Mouse (Mus musculus) stomach, postnatal 0 days (tissue): Measurements from ENCODE around the gene Tmc5. TPM values are rescaled to one million over a fixed set of nuclear protein-coding genes. Genes with fewer than 3 reads are reported as not detected.

Experiments used
- ATAC-seq: fragments of 200-750 bp; cut with Nextera tagmentation; 2 replicates; pipeline ENCODE4 v1.8.0; 2017; ENCODE audit not compliant: low FRiP score, low TSS enrichment
- DNase-seq: peaks from one replicate; pipeline ENCODE4 v3.0.0-alpha.2; 2016; ENCODE audit warnings: low spot score
- H3K27ac ChIP-seq: fragments of 300-500 bp; sonication (generic); replicated peaks from 2 replicates; pipeline ENCODE4 v1.5.1; 2014; ENCODE audit warnings: mild to moderate bottlenecking, control low read depth
- H3K27me3 ChIP-seq: fragments of 300-500 bp; sonication (generic); 2 replicates; pipeline ENCODE4 v1.6.1; 2014; ENCODE audit warnings: low read length; ENCODE audit not compliant: control insufficient read depth, insufficient read depth
- H3K36me3 ChIP-seq: fragments of 300-500 bp; sonication (generic); 2 replicates; pipeline ENCODE4 v1.6.1; 2014; ENCODE audit warnings: low read length, mixed read lengths; ENCODE audit not compliant: control insufficient read depth, insufficient read depth
- H3K4me1 ChIP-seq: fragments of 300-500 bp; sonication (generic); replicated peaks from 2 replicates; pipeline ENCODE4 v1.6.1; 2014; ENCODE audit warnings: antibody characterized with exemption; ENCODE audit not compliant: control insufficient read depth, insufficient read depth
- H3K4me2 ChIP-seq: fragments of 300-500 bp; sonication (generic); replicated peaks from 2 replicates; pipeline ENCODE4 v1.6.1; 2014; ENCODE audit warnings: low read depth, mild to moderate bottlenecking, control low read depth, moderate library complexity
- H3K4me3 ChIP-seq: fragments of 300-500 bp; sonication (generic); 2 replicates; pipeline ENCODE4 v1.5.1; 2014; ENCODE audit warnings: low read depth, low read length, control low read depth
- H3K9ac ChIP-seq: fragments of 300-500 bp; sonication (generic); 2 replicates; pipeline ENCODE4 v1.6.1; 2014; ENCODE audit warnings: mild to moderate bottlenecking, low read length, control low read depth, mixed read lengths
- H3K9me3 ChIP-seq: fragments of 300-500 bp; sonication (generic); 2 replicates; pipeline ENCODE4 v1.6.1; 2016; ENCODE audit warnings: low read length; ENCODE audit not compliant: control insufficient read depth
- CTCF ChIP-seq: IDR thresholded peaks from 2 replicates; pipeline ENCODE4 v1.5.1; 2016; ENCODE audit warnings: antibody characterized with exemption, low read depth, mild to moderate bottlenecking, moderate library complexity
- EP300 ChIP-seq: optimal IDR thresholded peaks from 2 replicates; pipeline ENCODE3; 2016; ENCODE audit warnings: antibody characterized with exemption
- WGBS: fragments of 180-500 bp; shearing (Covaris S2); extraction: QIAGEN DNeasy Blood & Tissue Kit; methylation state at CpG from one replicate; pipeline ENCODE4 v1.1.7; 2014; 5-methylcytosine and 5-hydroxymethylcytosine counted together
- polyA plus RNA-seq: library from polyadenylated mRNA; unstranded; fragments of >200 nt; fragmentation: Nextera tagmentation; extraction: Ambion mirVana; gene quantifications from 2 replicates; pipeline ENCODE4 v1.2.1, GENCODE M21; 2015

The Tmc5 gene
- polyA plus RNA-seq, 1 experiment from 2014 or later = 8.5 TPM

GRCm38 (mm10) chr7:118611185-118611749, 14.2 kb downstream of the Tmc5 start:
- H3K36me3 ChIP-seq = no peaks in the 10 kb centered on the region
- DNase-seq (no peak), ATAC-seq (peak; percentile 69)
- H3K27ac ChIP-seq = peak overlapping the region; percentile 49
- H3K27me3 ChIP-seq = no peaks in the 10 kb centered on the region
- no peaks in the 10 kb centered on the region for H3K4me1 ChIP-seq
- H3K9me3 ChIP-seq = no peaks in the 10 kb centered on the region
- no peak overlapping the region for H3K4me3 ChIP-seq
- H3K9ac ChIP-seq = no peak overlapping the region
- no peak overlapping the region for H3K4me2 ChIP-seq
- WGBS = 70% methylated on average over 4 of the region's 4 CpGs
- TF ChIP-seq CTCF (no peak), EP300 (no peak)

GRCm38 (mm10) chr7:118611933-118612332, 14.8 kb downstream of the Tmc5 start:
- no peak overlapping the region for H3K4me3 ChIP-seq
- no peaks in the 10 kb centered on the region for H3K27me3 ChIP-seq
- ATAC-seq (no peak), DNase-seq (no peak)
- no peak overlapping the region for H3K4me2 ChIP-seq
- no peaks in the 10 kb centered on the region for H3K4me1 ChIP-seq
- no peaks in the 10 kb centered on the region for H3K36me3 ChIP-seq
- H3K9me3 ChIP-seq = no peaks in the 10 kb centered on the region
- TF ChIP-seq CTCF = no peak
- no peak for TF ChIP-seq EP300
- 54% methylated on average over 8 of the region's 8 CpGs for WGBS
- peak overlapping the region; percentile 49; the same call in 1 of the 2 replicates for H3K27ac ChIP-seq
- no peak overlapping the region for H3K9ac ChIP-seq

- no peak for ATAC-seq
- Histone ChIP-seq H3K4me2 (no peak overlapping the region), H3K36me3 (no peaks in the 10 kb centered on the region), H3K27ac (no peak overlapping the region), H3K4me3 (no peak overlapping the region), H3K9me3 (no peaks in the 10 kb centered on the region), H3K9ac (no peak overlapping the region), H3K4me1 (no peaks in the 10 kb centered on the region), H3K27me3 (no peaks in the 10 kb centered on the region)
- 67% methylated on average over 13 of the region's 13 CpGs for WGBS
- no peak for DNase-seq
- TF ChIP-seq EP300 = no peak
- no peak for TF ChIP-seq CTCF
These were observed 17.0 kb downstream of the Tmc5 start for GRCm38 (mm10) chr7:118614076-118614475.

- Histone ChIP-seq H3K36me3 (no peaks in the 10 kb centered on the region), H3K4me3 (no peak overlapping the region), H3K4me2 (no peak overlapping the region), H3K4me1 (no peaks in the 10 kb centered on the region), H3K9ac (no peak overlapping the region), H3K27ac (peak overlapping the region; percentile 63), H3K9me3 (no peaks in the 10 kb centered on the region), H3K27me3 (no peaks in the 10 kb centered on the region)
- 66% methylated on average over 5 of the region's 5 CpGs for WGBS
- ATAC-seq = peak; percentile 53
- DNase-seq = no peak
- TF ChIP-seq CTCF = no peak
- TF ChIP-seq EP300 = no peak
These were observed 21.0 kb downstream of the Tmc5 start for GRCm38 (mm10) chr7:118618104-118618503.

GRCm38 (mm10) chr7:118620243-118620906, 23.3 kb downstream of the Tmc5 start:
- H3K27ac ChIP-seq = peak overlapping the region; percentile 36; the same call in 1 of the 2 replicates
- H3K4me3 ChIP-seq = no peak overlapping the region
- H3K4me2 ChIP-seq = no peak overlapping the region
- ATAC-seq = peak; percentile 81
- no peaks in the 10 kb centered on the region for H3K27me3 ChIP-seq
- H3K36me3 ChIP-seq = no peaks in the 10 kb centered on the region
- DNase-seq = peak; percentile 67
- no peaks in the 10 kb centered on the region for H3K4me1 ChIP-seq
- no peak overlapping the region for H3K9ac ChIP-seq
- no peak for TF ChIP-seq CTCF
- no peak for TF ChIP-seq EP300
- WGBS = 68% methylated on average over 7 of the region's 7 CpGs
- no peaks in the 10 kb centered on the region for H3K9me3 ChIP-seq

GRCm38 (mm10) chr7:118621094-118621493, 24.0 kb downstream of the Tmc5 start:
- ATAC-seq (no peak), DNase-seq (no peak)
- Histone ChIP-seq H3K36me3 (no peaks in the 10 kb centered on the region), H3K4me1 (no peaks in the 10 kb centered on the region), H3K27me3 (no peaks in the 10 kb centered on the region), H3K9me3 (no peaks in the 10 kb centered on the region), H3K27ac (no peak overlapping the region), H3K4me3 (no peak overlapping the region), H3K9ac (no peak overlapping the region), H3K4me2 (no peak overlapping the region)
- TF ChIP-seq EP300 (no peak), CTCF (no peak)
- WGBS = 79% methylated on average over 6 of the region's 6 CpGs
